ENCODE assay signal across 8 mouse cellular contexts in the genomic region with DNA sequence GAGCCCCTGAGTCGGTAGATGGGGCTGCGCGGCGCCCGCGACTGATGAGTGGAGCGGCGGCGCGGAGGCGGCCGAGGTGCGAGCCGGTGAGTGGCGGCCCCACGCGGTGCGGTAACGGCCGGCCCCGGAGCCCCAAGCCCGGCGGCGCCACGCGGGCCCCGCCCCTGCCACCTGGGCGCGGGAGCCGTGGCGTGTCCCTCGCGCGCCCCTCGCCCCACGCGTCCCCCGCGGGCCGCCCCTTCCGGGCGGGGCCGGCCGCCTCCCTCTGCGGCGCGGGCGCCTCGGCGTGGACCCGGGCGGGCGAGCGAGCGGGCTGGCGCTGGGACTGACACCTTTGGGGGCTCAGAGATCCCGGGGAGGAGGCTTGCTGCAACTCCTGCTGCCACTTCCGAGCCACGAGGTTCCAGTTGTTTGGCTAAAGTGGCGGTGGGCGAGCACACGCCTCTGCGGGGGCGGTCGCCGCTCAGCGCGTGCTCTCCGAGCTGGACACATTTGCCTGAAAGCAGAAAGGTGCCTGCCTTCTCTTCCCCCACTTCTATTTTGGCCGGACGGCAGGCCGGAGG. TPM values are rescaled to one million over a fixed set of nuclear protein-coding genes. Genes with fewer than 3 reads are reported as not detected.
DNase-seq lines count a peak whose midpoint lies in the region; ATAC-seq and TF ChIP-seq lines count a peak whose summit lies in the region.

No protein-coding gene starts in this region.

- no peak for TF ChIP-seq CTCF in ES-Bruce4 (IDR thresholded peaks at IDR 0.05; ENCODE audit: low read depth, low read length)

- H3K27ac ChIP-seq in ES-Bruce4 (ENCODE audit: insufficient read depth, low read length): no peak overlapping the region
- peak overlapping the region; percentile 90 for H3K27ac ChIP-seq in heart, embryonic 15.5 days
- H3K27ac ChIP-seq in limb, embryonic 12.5 days: peak overlapping the region; percentile 85
- H3K27ac ChIP-seq in midbrain, embryonic 13.5 days: peak overlapping the region; percentile 86

- no peak for DNase-seq in cerebellum, postnatal 25 days
- peak; percentile 69 for DNase-seq in embryo, embryonic 9.5 days (ENCODE audit: extremely low spot score)
- DNase-seq in spleen, postnatal 14 days (ENCODE audit: low spot score in 2 of 2): peak; percentile 8 to 29

- H3K36me3 ChIP-seq in ES-Bruce4 (ENCODE audit: control insufficient read depth, insufficient read depth, low read length, poor library complexity, severe bottlenecking): no peaks in the 10 kb centered on the region
- H3K36me3 ChIP-seq in heart, embryonic 15.5 days: no peaks in the 10 kb centered on the region
- H3K36me3 ChIP-seq in limb, embryonic 12.5 days: no peaks in the 10 kb centered on the region
- H3K36me3 ChIP-seq in midbrain, embryonic 13.5 days: no peaks in the 10 kb centered on the region

- no peaks in the 10 kb centered on the region for H3K9me3 ChIP-seq in ES-Bruce4 (replicated peaks; ENCODE audit: control insufficient read depth, insufficient read depth, low read length, poor library complexity, severe bottlenecking)
- H3K9me3 ChIP-seq in heart, embryonic 15.5 days (replicated peaks): no peaks in the 10 kb centered on the region
- no peaks in the 10 kb centered on the region for H3K9me3 ChIP-seq in limb, embryonic 12.5 days
- H3K9me3 ChIP-seq in midbrain, embryonic 13.5 days: no peaks in the 10 kb centered on the region

- peaks cover 2% of the 10 kb centered on the region; the same call in 1 of the 2 replicates for H3K27me3 ChIP-seq in ES-Bruce4 (ENCODE audit: control insufficient read depth, insufficient read depth, low read length, poor library complexity, severe bottlenecking)
- no peaks in the 10 kb centered on the region for H3K27me3 ChIP-seq in heart, embryonic 15.5 days
- H3K27me3 ChIP-seq in limb, embryonic 12.5 days: peaks cover 4% of the 10 kb centered on the region
- peaks cover 5% of the 10 kb centered on the region; the same call in 1 of the 2 replicates for H3K27me3 ChIP-seq in midbrain, embryonic 13.5 days

- no peaks in the 10 kb centered on the region for H3K4me1 ChIP-seq in ES-Bruce4 (ENCODE audit: control insufficient read depth, insufficient read depth, low read length)
- H3K4me1 ChIP-seq in heart, embryonic 15.5 days (replicated peaks): peaks cover 21% of the 10 kb centered on the region
- peaks cover 19% of the 10 kb centered on the region for H3K4me1 ChIP-seq in limb, embryonic 12.5 days (replicated peaks)
- H3K4me1 ChIP-seq in midbrain, embryonic 13.5 days (replicated peaks): peaks cover 19% of the 10 kb centered on the region

- H3K9ac ChIP-seq in ES-Bruce4 (ENCODE audit: low read depth, poor library complexity, severe bottlenecking): peak overlapping the region; percentile 98
- peak overlapping the region; percentile 93 for H3K9ac ChIP-seq in heart, embryonic 15.5 days
- H3K9ac ChIP-seq in limb, embryonic 12.5 days (replicated peaks): peak overlapping the region; percentile 89
- H3K9ac ChIP-seq in midbrain, embryonic 13.5 days (replicated peaks): peak overlapping the region; percentile 89

- ATAC-seq in cerebellum, adult (ENCODE audit: insufficient number of reproducible peaks, low FRiP score, low TSS enrichment): peak; percentile 6; the same call in 1 of the 2 replicates
- peak; percentile 72 for ATAC-seq in heart, embryonic 15.5 days (replicated peaks; ENCODE audit: insufficient number of reproducible peaks, insufficient read depth, low FRiP score, low read depth)
- ATAC-seq in limb, embryonic 12.5 days (ENCODE audit: insufficient number of reproducible peaks, insufficient read depth, low FRiP score, low TSS enrichment, low read depth): peak; percentile 20; the same call in 1 of the 2 replicates
- ATAC-seq in midbrain, embryonic 13.5 days: peak; percentile 81

- peak overlapping the region; percentile 91 for H3K4me3 ChIP-seq in ES-Bruce4 (ENCODE audit: low read depth, low read length)
- peak overlapping the region; percentile 94 for H3K4me3 ChIP-seq in heart, embryonic 15.5 days
- H3K4me3 ChIP-seq in limb, embryonic 12.5 days (replicated peaks): peak overlapping the region; percentile 76
- peak overlapping the region; percentile 90 for H3K4me3 ChIP-seq in midbrain, embryonic 13.5 days (replicated peaks)

- H3K4me2 ChIP-seq in heart, embryonic 15.5 days: peak overlapping the region; percentile 94
- H3K4me2 ChIP-seq in limb, embryonic 12.5 days: peak overlapping the region; percentile 75
- peak overlapping the region; percentile 76 for H3K4me2 ChIP-seq in midbrain, embryonic 13.5 days (replicated peaks)

- 0% methylated on average over 27 of the region's 72 CpGs for WGBS in heart, embryonic 15.5 days
- under 1% methylated on average over 40 of the region's 72 CpGs for WGBS in limb, embryonic 12.5 days
- under 1% methylated on average over 53 of the region's 72 CpGs for WGBS in midbrain, embryonic 13.5 days

- no peak for TF ChIP-seq EP300 in ES-Bruce4 (IDR thresholded peaks at IDR 0.05; ENCODE audit: insufficient read depth, low read depth, low read length)

- TF ChIP-seq POLR2A in ES-Bruce4 (IDR thresholded peaks at IDR 0.05; ENCODE audit: insufficient read depth, low read length): no peak

RNA-seq across cellular contexts. Expression of a gene that starts 0.4 kb away (rescaled TPM):
- 68.1 and 77.8 TPM in 2 replicates for polyA plus RNA-seq in ES-Bruce4 (2011; ENCODE audit: insufficient read depth, insufficient read length, low read depth, missing spikeins)
- polyA plus RNA-seq in heart, embryonic 15.5 days (2015; fragmentation: Nextera tagmentation; extraction: Ambion mirVana): 67.7 and 77.5 TPM in 2 replicates
- 71.7 and 80.8 TPM in 2 replicates for polyA plus RNA-seq in limb, embryonic 12.5 days (2016; fragmentation: Nextera tagmentation; extraction: Ambion mirVana)
- polyA plus RNA-seq in midbrain, embryonic 13.5 days (2015; fragmentation: Nextera tagmentation; extraction: Ambion mirVana): 49.4 TPM in 2 replicates

Comparison
In these comparisons a context has a peak if more than half of its experiments do, and no peak if none do; other contexts are left out.
1. ATAC-seq: peak in every context shown above with its lines; median percentile 81 in midbrain, embryonic 13.5 days; 72 in heart, embryonic 15.5 days; 20 in limb, embryonic 12.5 days; 6 in cerebellum, adult.
2. DNase-seq: peak in embryo, embryonic 9.5 days (single experiment) and spleen, postnatal 14 days (2 of 2); none in cerebellum, postnatal 25 days (0 of 2).
3. Peak in every context shown above with its lines, with median percentiles within 50 percentile points of each other: H3K4me3 ChIP-seq, H3K9ac ChIP-seq and H3K4me2 ChIP-seq.